Mouse (Mus musculus) lung, postnatal 0 days (tissue): ENCODE measurements around the gene Nr5a1.

ENCODE experiments used
- CTCF ChIP-seq: IDR thresholded peaks from 2 replicates; pipeline ENCODE4 v1.5.1; 2016; ENCODE audit warnings: antibody characterized with exemption, mild to moderate bottlenecking
- EP300 ChIP-seq: IDR thresholded peaks from 2 replicates; pipeline ENCODE4 v1.6.1; 2016; ENCODE audit warnings: antibody characterized with exemption, mild to moderate bottlenecking, control low read depth

- TF ChIP-seq CTCF (no peak), EP300 (no peak)
Measured at GRCm38 (mm10) chr2:38720661-38721060, 6.3 kb upstream of the Nr5a1 start.
